Mouse (Mus musculus) lung, postnatal 14 days (tissue): ENCODE results near the gene Eya3.
"Not testable (repeated sequence)": the region's sequence is repeated elsewhere in the genome, so short reads cannot be mapped to it uniquely, and the experiment has no call there.

ENCODE experiments used
- DNase-seq: peaks from one replicate; pipeline ENCODE4 v3.0.0; 2021

Gene Eya3

GRCm38 (mm10) chr4:132746911-132747517 lies 108.2 kb downstream of the Eya3 start:
- no peak for DNase-seq

GRCm38 (mm10) chr4:132747664-132748259 lies 109.0 kb downstream of the Eya3 start:
- DNase-seq = peak; percentile 63

- no peak for DNase-seq
Measured at GRCm38 (mm10) chr4:132748778-132749177, 110.0 kb downstream of the Eya3 start.

GRCm38 (mm10) chr4:132749258-132749982 lies 110.6 kb downstream of the Eya3 start:
- DNase-seq = no peak

GRCm38 (mm10) chr4:132752992-132753391 lies 114.2 kb downstream of the Eya3 start:
- no peak for DNase-seq

GRCm38 (mm10) chr4:132756974-132757373 lies 118.2 kb downstream of the Eya3 start, which contains the start of gene Smpdl3b:
Smpdl3b (minus strand) TSS chr4:132757252.
- peak; percentile 76 for DNase-seq

GRCm38 (mm10) chr4:132757633-132758351 lies 119.0 kb downstream of the Eya3 start:
- DNase-seq = no peak

- DNase-seq = no peak
Measured at GRCm38 (mm10) chr4:132760296-132760695, 121.5 kb downstream of the Eya3 start.

GRCm38 (mm10) chr4:132762602-132763001 lies 123.8 kb downstream of the Eya3 start:
- no peak for DNase-seq

GRCm38 (mm10) chr4:132763125-132763524 lies 124.3 kb downstream of the Eya3 start:
- DNase-seq = not testable (repeated sequence)

- DNase-seq = peak; percentile 99
Measured at GRCm38 (mm10) chr4:132767914-132768876, 129.4 kb downstream of the Eya3 start, which contains the start of gene Rpa2. Rpa2 (plus strand) TSS chr4:132768332.

- DNase-seq = no peak
Measured at GRCm38 (mm10) chr4:132771776-132772175, 133.0 kb downstream of the Eya3 start.
